8 mouse cellular contexts compared by ENCODE assay signal in genomic region chr16:33594037-33594771, GRCm38 (mm10).
DNase-seq lines count a peak whose midpoint lies in the region; ATAC-seq and TF ChIP-seq lines count a peak whose summit lies in the region.

No protein-coding gene starts in this region.

- H3K27me3 ChIP-seq in limb, embryonic 14.5 days (ENCODE audit: control insufficient read depth, insufficient read depth, low read length), result no peaks in the 10 kb centered on the region
- H3K27me3 ChIP-seq in small intestine, adult 2 months (ENCODE audit: control insufficient read depth, insufficient read depth, low read length), result no peaks in the 10 kb centered on the region

- H3K27ac ChIP-seq in limb, embryonic 14.5 days (replicated peaks; ENCODE audit: low read depth, low read length), result no peak overlapping the region
- peak overlapping the region; percentile 100 for H3K27ac ChIP-seq in small intestine, adult 2 months (ENCODE audit: insufficient read depth, low read depth, low read length)

- H3K36me3 ChIP-seq in limb, embryonic 14.5 days (ENCODE audit: control insufficient read depth, insufficient read depth, low read length), result no peaks in the 10 kb centered on the region
- no peaks in the 10 kb centered on the region for H3K36me3 ChIP-seq in small intestine, adult 2 months (ENCODE audit: control insufficient read depth, insufficient read depth, low read length)

- 59% methylated on average over 7 of the region's 7 CpGs for WGBS in limb, embryonic 14.5 days
- 33% methylated on average over 7 of the region's 7 CpGs for WGBS in small intestine, adult 2 months

- no peaks in the 10 kb centered on the region for H3K9me3 ChIP-seq in limb, embryonic 14.5 days (ENCODE audit: control insufficient read depth, low read length)

- no peak for TF ChIP-seq POLR2A in limb, embryonic 14.5 days (IDR thresholded peaks at IDR 0.05; ENCODE audit: borderline replicate concordance, extremely low read depth, insufficient read depth, insufficient read length)
- no peak for TF ChIP-seq POLR2A in small intestine, adult 2 months (IDR thresholded peaks at IDR 0.05; ENCODE audit: low read depth, low read length)

- H3K4me2 ChIP-seq in limb, embryonic 14.5 days (replicated peaks; ENCODE audit: low read depth, low read length, severe bottlenecking), result no peak overlapping the region

- H3K9ac ChIP-seq in limb, embryonic 14.5 days (ENCODE audit: low read depth, low read length, severe bottlenecking), result no peak overlapping the region

- no peak overlapping the region for H3K4me3 ChIP-seq in limb, embryonic 14.5 days (replicated peaks; ENCODE audit: low read length)
- no peak overlapping the region for H3K4me3 ChIP-seq in small intestine, adult 2 months (ENCODE audit: low read depth, low read length)

- TF ChIP-seq CTCF in small intestine, adult 2 months (IDR thresholded peaks at IDR 0.05; ENCODE audit: extremely low read depth, insufficient read length, insufficient replicate concordance, low read depth, low read length), result no peak

- H3K4me1 ChIP-seq in limb, embryonic 14.5 days (ENCODE audit: control insufficient read depth, insufficient read depth, low read length), result 0 out of 2 replicates have a peak, but pooled peaks cover 3% of the 10 kb centered on the region
- peaks cover 26% of the 10 kb centered on the region for H3K4me1 ChIP-seq in small intestine, adult 2 months (ENCODE audit: control insufficient read depth, insufficient read depth, insufficient read length, low read length)

- peak; percentile 53; the same call in 1 of the 2 replicates for ATAC-seq in limb, embryonic 14.5 days (ENCODE audit: low FRiP score, low read depth)

- DNase-seq in adrenal gland, postnatal 10 days, result peak; percentile 45
- no peak for DNase-seq in adrenal gland, postnatal 4 days (ENCODE audit: low spot score in 2 of 2)
- peak; percentile 65 for DNase-seq in adrenal gland, postnatal 14 days
- peak; percentile 98 for DNase-seq in heart, adult 11 months
- DNase-seq in limb, embryonic 14.5 days (ENCODE audit: low spot score), result peak; percentile 64
- DNase-seq in ovary, postnatal 36 days (ENCODE audit: low spot score), result no peak
- DNase-seq in cerebellum, postnatal 4 days (ENCODE audit: low spot score in 2 of 2), result no peak

Comparison
In these comparisons a context has a peak if more than half of its experiments do, and no peak if none do; other contexts are left out.
1. DNase-seq: peak in adrenal gland, postnatal 10 days (single experiment), adrenal gland, postnatal 14 days (single experiment), heart, adult 11 months (single experiment) and limb, embryonic 14.5 days (single experiment); none in adrenal gland, postnatal 4 days (0 of 2), ovary, postnatal 36 days (single experiment) and cerebellum, postnatal 4 days (0 of 2).